Mouse (Mus musculus): Measurements from ENCODE around the gene Mag. TPM values are rescaled to one million over a fixed set of nuclear protein-coding genes. Genes with fewer than 3 reads are reported as not detected.
"Not testable (repeated sequence)": the region's sequence is repeated elsewhere in the genome, so short reads cannot be mapped to it uniquely, and the experiment has no call there.

Gene Mag
- polyA plus RNA-seq, 1 experiment from 2014 or later: not detected

DNA sequence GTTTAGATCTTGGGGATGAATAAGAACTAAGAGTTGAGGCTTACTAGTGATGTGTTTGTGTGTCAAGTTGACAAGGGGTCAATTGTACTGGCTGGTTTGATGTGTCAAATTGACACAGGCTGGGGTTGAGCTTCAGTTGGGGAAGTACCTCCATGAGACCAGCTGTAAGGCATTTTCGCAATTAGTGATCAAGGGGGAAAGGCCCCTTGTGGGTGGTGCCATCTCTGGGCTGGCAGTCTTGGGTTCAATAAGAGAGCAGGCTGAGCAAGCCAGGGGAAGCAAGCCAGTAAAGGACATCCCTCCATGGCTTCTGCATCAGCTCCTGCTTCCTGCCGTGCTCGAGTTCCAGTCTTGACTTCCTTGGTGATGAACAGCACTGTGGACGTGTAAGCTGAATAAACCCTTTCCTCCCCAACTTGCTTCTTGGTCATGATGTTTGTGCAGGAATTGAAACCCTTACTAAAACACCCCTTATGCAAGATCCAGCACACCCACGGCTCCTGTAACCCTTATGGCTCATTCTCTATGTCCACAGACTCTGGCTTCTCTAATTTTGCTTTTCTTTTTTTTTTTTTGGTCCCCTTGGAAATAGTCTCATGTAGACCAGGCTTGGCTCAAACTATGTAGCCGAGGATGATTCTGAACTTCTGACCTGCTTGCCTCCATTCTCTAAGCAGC is 20.9 kb upstream of the Mag start:
- not testable (repeated sequence) for H3K4me3 ChIP-seq (ENCODE audit: control insufficient read depth in 1 of 2, insufficient read depth in 1 of 2, low read depth in 1 of 2, low read length in 2 of 2); H3K4me2 ChIP-seq (ENCODE audit: low read length); H3K36me3 ChIP-seq (ENCODE audit: control insufficient read depth, insufficient read depth, low read length); ATAC-seq (ENCODE audit: insufficient number of reproducible peaks, insufficient read depth, low FRiP score, low read depth); H3K4me1 ChIP-seq (ENCODE audit: control insufficient read depth in 2 of 2, insufficient read depth in 2 of 2, low read length in 2 of 2); H3K27ac ChIP-seq (replicated peaks in 1 of 2; ENCODE audit: control insufficient read depth in 1 of 2, insufficient read depth in 1 of 2, low read depth in 2 of 2, low read length in 2 of 2); H3K9me3 ChIP-seq (ENCODE audit: control insufficient read depth, low read length); H3K9ac ChIP-seq (ENCODE audit: low read length); H3K27me3 ChIP-seq (ENCODE audit: control insufficient read depth, insufficient read depth, low read length)
- 71% methylated on average over 6 of the region's 6 CpGs for WGBS

GRCm38 (mm10) chr7:30924581-30924980 is 9.9 kb upstream of the Mag start, which contains the start of gene Hamp2:
TSS of gene Hamp2 (minus strand) at chr7:30924681.
- H3K9ac ChIP-seq (ENCODE audit: low read length); H3K36me3 ChIP-seq (ENCODE audit: control insufficient read depth, insufficient read depth, low read length); ATAC-seq (ENCODE audit: insufficient number of reproducible peaks, insufficient read depth, low FRiP score, low read depth); H3K4me1 ChIP-seq (ENCODE audit: control insufficient read depth in 2 of 2, insufficient read depth in 2 of 2, low read length in 2 of 2); H3K27me3 ChIP-seq (ENCODE audit: control insufficient read depth, insufficient read depth, low read length); H3K27ac ChIP-seq (replicated peaks in 1 of 2; ENCODE audit: control insufficient read depth in 1 of 2, insufficient read depth in 1 of 2, low read depth in 2 of 2, low read length in 2 of 2); H3K4me2 ChIP-seq (ENCODE audit: low read length); H3K4me3 ChIP-seq (ENCODE audit: control insufficient read depth in 1 of 2, insufficient read depth in 1 of 2, low read depth in 1 of 2, low read length in 2 of 2); H3K9me3 ChIP-seq (ENCODE audit: control insufficient read depth, low read length): not testable (repeated sequence)
- WGBS: 78% methylated on average over 2 of the region's 2 CpGs

DNA sequence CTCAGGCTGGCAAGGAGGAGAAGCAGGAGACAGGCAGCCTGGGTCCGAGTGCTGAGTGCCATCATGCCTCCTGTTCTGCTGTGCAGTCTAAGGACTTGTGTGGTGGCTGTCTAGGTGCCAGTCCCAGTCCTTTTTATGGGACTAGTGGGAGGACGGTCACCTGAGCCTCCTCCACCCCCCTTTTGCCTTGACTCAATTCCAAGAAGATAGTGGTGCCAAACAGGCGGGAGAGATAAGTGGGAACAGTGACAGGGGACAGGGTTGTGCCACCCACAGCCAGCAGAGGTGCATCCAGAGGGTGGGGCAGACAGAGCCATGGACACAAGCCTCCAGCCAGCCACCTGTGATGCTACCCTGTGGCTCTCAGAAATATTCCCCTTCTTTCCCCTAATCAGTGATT is 9.4 kb upstream of the Mag start:
- ATAC-seq (ENCODE audit: insufficient number of reproducible peaks, insufficient read depth, low FRiP score, low read depth): no peak
- H3K27me3 ChIP-seq (ENCODE audit: control insufficient read depth, insufficient read depth, low read length): no peaks in the 10 kb centered on the region
- 53% methylated on average over 3 of the region's 3 CpGs for WGBS
- H3K4me1 ChIP-seq (ENCODE audit: control insufficient read depth in 2 of 2, insufficient read depth in 2 of 2, low read length in 2 of 2): no peaks in the 10 kb centered on the region
- H3K4me2 ChIP-seq (ENCODE audit: low read length): no peak overlapping the region
- no peaks in the 10 kb centered on the region for H3K9me3 ChIP-seq (ENCODE audit: control insufficient read depth, low read length)
- no peak overlapping the region for H3K9ac ChIP-seq (ENCODE audit: low read length)
- H3K4me3 ChIP-seq (ENCODE audit: control insufficient read depth in 1 of 2, insufficient read depth in 1 of 2, low read depth in 1 of 2, low read length in 2 of 2): no peak overlapping the region
- H3K36me3 ChIP-seq (ENCODE audit: control insufficient read depth, insufficient read depth, low read length): no peaks in the 10 kb centered on the region
- H3K27ac ChIP-seq (replicated peaks in 1 of 2; ENCODE audit: control insufficient read depth in 1 of 2, insufficient read depth in 1 of 2, low read depth in 2 of 2, low read length in 2 of 2): no peak overlapping the region

GRCm38 (mm10) chr7:30922490-30922889 is 7.8 kb upstream of the Mag start:
- not testable (repeated sequence) for H3K4me2 ChIP-seq (ENCODE audit: low read length); H3K36me3 ChIP-seq (ENCODE audit: control insufficient read depth, insufficient read depth, low read length); H3K9me3 ChIP-seq (ENCODE audit: control insufficient read depth, low read length); H3K4me3 ChIP-seq (ENCODE audit: control insufficient read depth in 1 of 2, insufficient read depth in 1 of 2, low read depth in 1 of 2, low read length in 2 of 2); H3K4me1 ChIP-seq (ENCODE audit: control insufficient read depth in 2 of 2, insufficient read depth in 2 of 2, low read length in 2 of 2); H3K27me3 ChIP-seq (ENCODE audit: control insufficient read depth, insufficient read depth, low read length); H3K9ac ChIP-seq (ENCODE audit: low read length); H3K27ac ChIP-seq (replicated peaks in 1 of 2; ENCODE audit: control insufficient read depth in 1 of 2, insufficient read depth in 1 of 2, low read depth in 2 of 2, low read length in 2 of 2); ATAC-seq (ENCODE audit: insufficient number of reproducible peaks, insufficient read depth, low FRiP score, low read depth)
- WGBS: 40% methylated on average over 3 of the region's 3 CpGs

GRCm38 (mm10) chr7:30920217-30920616 is 5.5 kb upstream of the Mag start:
- Histone ChIP-seq H3K27me3 (ENCODE audit: control insufficient read depth, insufficient read depth, low read length) (no peaks in the 10 kb centered on the region), H3K27ac (replicated peaks in 1 of 2; ENCODE audit: control insufficient read depth in 1 of 2, insufficient read depth in 1 of 2, low read depth in 2 of 2, low read length in 2 of 2) (no peak overlapping the region), H3K4me1 (ENCODE audit: control insufficient read depth in 2 of 2, insufficient read depth in 2 of 2, low read length in 2 of 2) (no peaks in the 10 kb centered on the region; a peak in 1 of 4 replicates), H3K4me2 (ENCODE audit: low read length) (no peak overlapping the region), H3K36me3 (ENCODE audit: control insufficient read depth, insufficient read depth, low read length) (no peaks in the 10 kb centered on the region), H3K9ac (ENCODE audit: low read length) (no peak overlapping the region), H3K4me3 (ENCODE audit: control insufficient read depth in 1 of 2, insufficient read depth in 1 of 2, low read depth in 1 of 2, low read length in 2 of 2) (no peak overlapping the region), H3K9me3 (ENCODE audit: control insufficient read depth, low read length) (no peaks in the 10 kb centered on the region)
- WGBS: 46% methylated on average over 3 of the region's 3 CpGs
- ATAC-seq (ENCODE audit: insufficient number of reproducible peaks, insufficient read depth, low FRiP score, low read depth): no peak

GRCm38 (mm10) chr7:30917219-30917618 is 2.5 kb upstream of the Mag start:
- Histone ChIP-seq H3K36me3 (ENCODE audit: control insufficient read depth, insufficient read depth, low read length) (no peaks in the 10 kb centered on the region), H3K4me1 (ENCODE audit: control insufficient read depth in 2 of 2, insufficient read depth in 2 of 2, low read length in 2 of 2) (peaks cover 0 to 7% of the 10 kb centered on the region in 2 experiments; a peak in 2 of 4 replicates), H3K4me3 (ENCODE audit: control insufficient read depth in 1 of 2, insufficient read depth in 1 of 2, low read depth in 1 of 2, low read length in 2 of 2) (no peak overlapping the region), H3K9ac (ENCODE audit: low read length) (no peak overlapping the region), H3K27ac (replicated peaks in 1 of 2; ENCODE audit: control insufficient read depth in 1 of 2, insufficient read depth in 1 of 2, low read depth in 2 of 2, low read length in 2 of 2) (no peak overlapping the region), H3K9me3 (ENCODE audit: control insufficient read depth, low read length) (no peaks in the 10 kb centered on the region), H3K4me2 (ENCODE audit: low read length) (no peak overlapping the region), H3K27me3 (ENCODE audit: control insufficient read depth, insufficient read depth, low read length) (no peaks in the 10 kb centered on the region)
- 48% methylated on average over 4 of the region's 4 CpGs for WGBS
- no peak for ATAC-seq (ENCODE audit: insufficient number of reproducible peaks, insufficient read depth, low FRiP score, low read depth)

DNA sequence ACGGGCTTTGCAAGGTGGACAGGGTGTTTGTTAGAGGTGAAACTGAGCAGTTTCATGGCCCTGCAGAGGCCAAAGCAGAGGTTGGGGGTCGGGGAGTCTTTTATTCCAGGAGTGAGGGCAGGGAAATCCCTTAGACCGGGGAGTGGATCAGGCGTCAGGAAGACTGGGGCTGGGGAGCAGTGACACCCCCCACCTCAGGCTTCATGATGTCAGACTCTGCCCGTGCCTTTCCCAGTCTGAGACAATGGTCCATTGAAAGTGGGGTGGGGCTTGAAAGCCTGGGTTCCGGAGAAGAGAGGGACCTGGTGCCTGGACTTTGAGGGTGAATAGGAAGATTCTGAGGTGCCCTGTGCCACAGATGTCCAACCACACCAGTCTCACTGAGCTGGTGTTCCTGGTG is 2.0 kb upstream of the Mag start:
- no peak overlapping the region for H3K4me2 ChIP-seq (ENCODE audit: low read length)
- 31% methylated on average over 6 of the region's 6 CpGs for WGBS
- no peaks in the 10 kb centered on the region for H3K9me3 ChIP-seq (ENCODE audit: control insufficient read depth, low read length)
- no peak overlapping the region for H3K27ac ChIP-seq (replicated peaks in 1 of 2; ENCODE audit: control insufficient read depth in 1 of 2, insufficient read depth in 1 of 2, low read depth in 2 of 2, low read length in 2 of 2)
- H3K4me1 ChIP-seq (ENCODE audit: control insufficient read depth in 2 of 2, insufficient read depth in 2 of 2, low read length in 2 of 2): peaks cover 0 to 7% of the 10 kb centered on the region in 2 experiments; a peak in 2 of 4 replicates
- no peak for ATAC-seq (ENCODE audit: insufficient number of reproducible peaks, insufficient read depth, low FRiP score, low read depth)
- no peaks in the 10 kb centered on the region for H3K36me3 ChIP-seq (ENCODE audit: control insufficient read depth, insufficient read depth, low read length)
- no peaks in the 10 kb centered on the region for H3K27me3 ChIP-seq (ENCODE audit: control insufficient read depth, insufficient read depth, low read length)
- H3K9ac ChIP-seq (ENCODE audit: low read length): no peak overlapping the region
- H3K4me3 ChIP-seq (ENCODE audit: control insufficient read depth in 1 of 2, insufficient read depth in 1 of 2, low read depth in 1 of 2, low read length in 2 of 2): no peak overlapping the region

DNA sequence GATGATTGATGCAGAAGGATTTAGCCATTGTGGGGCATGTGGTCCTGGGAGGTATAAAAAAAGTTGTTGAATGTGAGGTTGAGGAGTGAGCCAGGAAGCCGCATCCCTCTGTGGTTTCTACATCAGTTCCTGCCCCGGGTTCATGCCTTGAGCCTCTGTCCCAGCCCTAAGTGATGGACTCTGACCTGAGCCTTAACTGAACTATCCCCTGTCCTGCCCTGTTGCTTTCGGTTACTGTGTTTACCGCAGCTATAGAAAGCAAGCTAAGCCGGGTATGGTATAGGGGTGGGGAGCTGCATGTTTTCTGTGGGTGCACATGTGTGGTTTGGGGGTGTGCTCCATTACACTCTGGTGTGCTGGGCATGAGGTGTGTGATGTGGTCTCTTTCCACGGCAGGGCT is 4.9 kb downstream of the Mag start:
- Histone ChIP-seq H3K9ac (ENCODE audit: low read length) (no peak overlapping the region), H3K4me2 (ENCODE audit: low read length) (no peak overlapping the region), H3K4me1 (ENCODE audit: control insufficient read depth in 2 of 2, insufficient read depth in 2 of 2, low read length in 2 of 2) (peaks cover 2 to 13% of the 10 kb centered on the region in 2 experiments; a peak in 2 of 4 replicates), H3K4me3 (ENCODE audit: control insufficient read depth in 1 of 2, insufficient read depth in 1 of 2, low read depth in 1 of 2, low read length in 2 of 2) (no peak overlapping the region), H3K9me3 (ENCODE audit: control insufficient read depth, low read length) (no peaks in the 10 kb centered on the region), H3K27ac (replicated peaks in 1 of 2; ENCODE audit: control insufficient read depth in 1 of 2, insufficient read depth in 1 of 2, low read depth in 2 of 2, low read length in 2 of 2) (no peak overlapping the region), H3K36me3 (ENCODE audit: control insufficient read depth, insufficient read depth, low read length) (no peaks in the 10 kb centered on the region), H3K27me3 (ENCODE audit: control insufficient read depth, insufficient read depth, low read length) (peaks cover 11% of the 10 kb centered on the region)
- no peak for ATAC-seq (ENCODE audit: insufficient number of reproducible peaks, insufficient read depth, low FRiP score, low read depth)
- 80% methylated on average over 6 of the region's 6 CpGs for WGBS

Measured in heart, embryonic 14.5 days (tissue).